Mouse (Mus musculus) heart, adult 8-10 months (tissue): ENCODE measurements around the gene Zfp316. TPM values are rescaled to one million over a fixed set of nuclear protein-coding genes. Genes with fewer than 3 reads are reported as not detected.

Source experiments
- DNase-seq: peaks from one replicate; pipeline ENCODE4 v3.0.0; 2022; ENCODE audit warnings: low spot score
- total RNA-seq, 4 experiments: library from RNA; stranded (reverse); gene quantifications; 2 replicates each; pipeline ENCODE4 v1.2.4; 2022

The Zfp316 gene
- total RNA-seq, 4 experiments from 2014 or later: 5.1 to 6.4 (median 5.5) TPM

- no peak for DNase-seq
Measured at GRCm38 (mm10) chr5:143284762-143285161, 14.9 kb upstream of the Zfp316 start.

DNA sequence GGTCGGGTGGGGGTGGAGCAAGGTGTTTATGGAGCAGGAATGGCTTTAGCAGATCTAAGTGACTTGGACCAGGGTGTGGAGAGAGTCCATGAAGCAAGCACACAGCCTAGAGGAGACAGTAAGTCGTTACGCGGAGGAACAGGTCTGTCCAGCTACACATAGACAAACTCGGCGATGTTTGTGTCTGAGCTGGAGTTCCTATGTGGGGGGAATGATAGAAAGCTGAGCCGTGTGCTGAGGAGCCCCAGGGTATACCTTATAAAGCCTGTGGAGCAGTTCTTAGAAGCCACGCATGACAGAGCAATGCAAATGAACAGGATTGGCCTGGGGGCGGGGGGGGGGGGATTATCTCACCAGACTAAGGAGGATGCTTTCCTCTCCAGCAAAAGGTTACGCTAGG is 9.4 kb upstream of the Zfp316 start:
- no peak for DNase-seq

DNA sequence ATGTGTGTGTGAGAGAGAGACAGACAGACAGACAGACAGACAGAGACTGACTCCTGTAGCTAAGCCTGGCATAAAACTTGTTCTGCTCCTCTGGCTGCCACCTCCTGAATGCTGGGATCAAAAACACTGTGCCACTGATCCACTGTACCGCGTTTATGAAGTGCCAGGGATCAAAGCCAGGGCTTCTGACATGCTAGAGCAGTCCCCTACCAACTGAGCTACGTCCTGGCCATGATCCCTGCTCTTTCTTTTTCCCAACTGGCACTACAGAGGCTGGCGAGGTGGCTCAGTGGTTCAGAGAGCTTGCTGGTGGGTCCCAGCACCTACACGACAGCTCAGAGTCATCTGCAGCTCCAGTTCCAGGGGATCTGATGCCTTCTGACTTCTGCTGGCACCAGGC is 5.9 kb upstream of the Zfp316 start:
- DNase-seq: no peak

DNA sequence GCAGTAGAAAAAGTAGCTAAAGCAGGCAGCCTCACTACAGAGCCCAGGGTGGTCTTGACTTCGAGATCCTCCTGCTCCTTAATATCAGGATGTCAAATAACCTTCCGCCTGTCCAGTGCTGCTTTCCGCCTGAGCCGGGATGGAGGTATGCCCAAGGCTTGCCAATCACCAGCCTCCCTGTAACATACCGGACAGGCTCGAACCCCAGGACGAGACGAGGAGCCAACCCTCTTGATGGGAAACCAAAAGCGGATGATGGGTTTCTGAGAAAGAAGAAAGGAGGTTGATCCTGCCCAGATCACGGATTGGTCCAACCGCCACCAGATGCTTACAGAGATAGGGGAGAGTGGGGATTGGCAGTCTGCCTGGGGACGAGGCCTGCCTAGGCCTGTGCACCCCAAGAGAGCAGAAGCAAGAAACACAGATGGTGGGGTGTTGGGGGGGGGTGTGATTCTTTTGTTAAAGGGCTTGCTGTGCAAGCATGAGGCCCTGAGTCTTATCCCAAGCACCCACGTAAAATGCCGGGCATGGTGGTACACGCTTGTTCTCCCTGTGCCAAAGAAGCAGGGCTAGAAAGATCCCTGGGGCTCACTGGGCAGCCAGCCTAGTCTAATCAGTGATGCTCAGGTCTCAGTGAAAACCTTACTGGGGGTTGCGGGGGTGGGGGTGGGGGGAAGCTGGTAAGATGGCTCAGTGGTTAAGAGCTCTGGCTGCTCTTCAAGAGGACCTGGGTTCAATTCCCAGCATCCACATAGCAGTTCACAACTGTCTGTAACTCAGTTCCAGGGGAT is 2.9 kb upstream of the Zfp316 start:
- DNase-seq: no peak

DNA sequence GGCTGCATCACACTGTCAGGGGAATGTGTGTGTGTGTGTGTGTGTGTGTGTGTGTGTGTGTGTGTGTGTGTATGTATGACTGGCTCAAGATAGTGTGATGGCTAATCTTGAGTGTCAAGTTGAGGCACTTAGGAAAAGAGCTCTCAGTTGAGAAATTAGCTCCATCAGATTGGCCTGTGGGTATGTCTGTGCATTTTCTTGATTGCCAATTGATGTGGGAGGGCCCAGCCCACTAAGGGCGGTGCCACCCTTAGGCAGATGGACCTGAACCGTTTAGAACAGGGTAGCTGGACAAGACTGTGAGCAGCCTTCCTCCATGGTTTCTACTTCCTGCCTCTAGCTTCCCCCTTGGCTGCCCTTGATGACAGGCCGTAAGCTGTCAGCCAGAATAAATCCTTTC is 2.3 kb upstream of the Zfp316 start:
- no peak for DNase-seq

DNA sequence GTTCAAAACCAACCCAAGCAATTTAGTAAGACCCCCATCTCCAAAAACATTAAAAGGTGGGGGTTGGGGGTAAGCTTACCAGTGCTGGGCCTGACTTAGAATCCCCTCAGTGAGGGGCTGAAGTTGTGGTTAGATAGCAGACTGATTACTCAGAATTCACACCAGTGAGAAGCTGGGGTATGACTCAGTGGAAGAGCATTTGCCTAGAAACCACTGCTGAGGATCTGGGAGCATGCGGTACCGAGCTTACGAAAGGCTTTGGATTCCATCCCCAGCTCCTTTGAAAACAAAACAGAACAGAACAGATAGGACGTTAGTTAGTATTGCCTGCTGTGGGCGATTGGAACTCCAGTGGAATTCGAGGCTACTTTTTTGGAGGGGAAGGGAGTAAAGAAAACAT is 1.8 kb upstream of the Zfp316 start:
- DNase-seq: peak; percentile 15

- DNase-seq: no peak
Measured at GRCm38 (mm10) chr5:143270151-143270519, 313 bp upstream of the Zfp316 start.

- DNase-seq: no peak
Measured at GRCm38 (mm10) chr5:143268985-143269362, 848 bp downstream of the Zfp316 start.

DNA sequence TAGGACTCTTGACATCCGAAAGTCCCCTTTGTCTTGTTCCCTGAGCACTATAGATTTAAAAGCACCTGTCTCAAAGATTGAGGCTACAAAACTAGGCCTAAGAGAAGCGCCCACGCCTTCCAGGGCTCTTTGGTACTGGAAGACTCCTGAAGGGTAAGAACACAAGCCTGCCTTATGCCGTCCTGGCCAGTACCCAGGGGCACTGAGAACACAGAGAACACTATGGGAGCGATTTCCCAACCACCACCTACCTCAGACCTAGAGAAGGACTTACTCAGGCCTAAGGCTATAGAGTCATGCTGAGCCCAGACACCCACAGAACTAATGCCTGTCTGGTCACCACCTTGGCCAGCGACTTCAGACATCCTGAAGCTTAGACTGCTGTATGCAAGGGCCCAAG is 3.0 kb downstream of the Zfp316 start:
- no peak for DNase-seq

DNA sequence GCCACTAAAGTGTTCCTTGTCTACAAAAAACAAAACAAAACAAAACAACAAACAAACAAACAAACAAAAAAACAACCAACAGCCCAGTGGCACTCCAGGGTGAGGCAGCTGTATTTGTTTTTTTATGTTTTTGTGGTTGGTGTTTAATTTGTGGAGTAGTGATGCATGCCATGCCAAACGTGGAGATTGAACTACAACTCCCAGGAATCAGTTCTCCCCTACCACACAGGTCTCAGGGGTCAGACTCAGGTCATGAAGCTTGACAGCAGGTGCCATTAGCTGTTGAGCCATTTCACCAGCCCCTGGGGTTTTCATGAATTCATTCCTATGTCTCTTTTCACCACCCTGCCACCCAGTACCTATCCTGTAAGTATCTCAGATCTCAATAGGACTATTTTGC is 4.4 kb downstream of the Zfp316 start:
- no peak for DNase-seq

- no peak for DNase-seq
Measured at GRCm38 (mm10) chr5:143264689-143265088, 5.1 kb downstream of the Zfp316 start.

GRCm38 (mm10) chr5:143261636-143262035 is 8.2 kb downstream of the Zfp316 start:
- DNase-seq: no peak

- DNase-seq: no peak
Measured at GRCm38 (mm10) chr5:143255802-143256201, 14.0 kb downstream of the Zfp316 start.

DNA sequence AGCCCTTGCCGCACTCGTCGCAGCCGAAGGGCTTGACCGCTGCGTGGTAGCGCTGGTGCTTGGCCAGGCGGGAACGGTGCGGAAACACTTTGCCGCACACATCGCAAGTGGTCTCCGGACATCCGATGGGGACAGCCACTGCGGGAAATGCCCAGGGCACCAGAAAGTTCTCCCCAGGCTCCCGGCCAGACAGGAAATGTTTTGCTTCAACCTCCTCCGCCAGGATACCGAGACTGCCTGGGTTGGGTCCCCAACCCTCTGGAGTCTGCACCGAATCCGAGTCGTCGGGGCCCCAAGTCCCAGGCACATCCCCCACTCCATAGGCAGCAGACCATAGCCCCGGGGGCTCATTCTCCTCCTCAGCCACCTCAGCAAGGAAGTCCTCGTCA is 14.7 kb downstream of the Zfp316 start:
- DNase-seq: no peak

DNA sequence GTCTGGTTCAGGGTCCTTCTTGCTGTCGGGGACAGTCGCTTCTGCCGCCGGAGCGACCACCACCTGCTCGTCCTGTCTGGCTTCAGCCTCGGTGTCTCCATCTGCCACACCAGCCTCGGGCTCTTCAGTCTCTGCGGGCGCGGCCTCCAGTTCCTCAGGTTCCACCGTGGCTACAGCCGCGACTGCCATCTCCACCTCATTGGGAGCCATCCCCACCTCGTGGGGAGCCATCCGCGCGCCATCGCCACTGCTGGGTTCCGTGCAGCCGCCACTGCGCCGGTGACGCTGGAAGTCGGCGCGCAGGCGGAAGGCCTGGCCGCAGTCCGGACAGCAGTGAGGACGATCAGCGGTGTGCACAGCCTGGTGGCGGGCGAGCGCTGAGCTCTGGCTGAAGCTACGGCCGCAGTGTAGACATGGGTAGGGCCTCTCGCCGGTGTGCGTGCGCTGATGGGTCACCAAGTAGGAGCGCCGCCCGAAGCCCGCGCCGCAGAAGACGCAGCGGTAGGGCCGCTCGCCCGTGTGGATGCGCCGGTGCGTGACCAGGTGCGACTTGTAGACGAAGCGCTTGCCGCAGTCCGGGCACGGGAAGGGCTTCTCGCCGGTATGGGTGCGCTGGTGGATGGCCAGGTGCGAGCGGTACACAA is 15.2 kb downstream of the Zfp316 start:
- no peak for DNase-seq

DNA sequence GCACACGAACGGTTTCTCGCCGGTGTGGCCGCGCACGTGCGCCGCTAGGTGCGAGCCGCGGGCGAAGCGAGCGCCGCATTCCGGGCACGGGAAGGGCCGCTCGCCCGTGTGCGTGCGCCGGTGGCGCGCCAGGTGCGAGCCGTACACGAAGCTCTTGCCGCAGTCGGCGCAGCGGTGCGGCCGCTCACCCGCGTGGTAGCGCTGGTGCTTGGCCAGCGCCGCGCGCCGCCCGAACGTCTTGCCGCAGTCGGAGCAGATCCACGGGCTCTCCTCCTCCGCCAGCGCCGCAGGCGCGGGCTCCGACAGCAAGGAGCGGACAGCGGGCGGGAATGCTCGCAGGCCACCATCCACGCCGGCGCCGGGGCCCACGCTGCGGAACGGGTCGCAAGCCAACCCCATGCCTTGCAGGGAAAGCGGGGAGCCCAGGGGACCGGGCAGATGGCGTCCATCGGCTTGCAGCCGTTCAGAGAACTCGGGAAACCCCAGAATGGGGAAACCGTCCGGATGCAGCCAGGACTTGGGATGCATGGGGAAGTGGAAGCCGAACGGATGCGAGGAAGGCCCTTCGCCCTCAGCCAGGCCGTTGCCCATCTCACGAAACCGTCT is 15.8 kb downstream of the Zfp316 start:
- DNase-seq: no peak

- no peak for DNase-seq
Measured at GRCm38 (mm10) chr5:143253186-143253880, 16.5 kb downstream of the Zfp316 start.

DNA sequence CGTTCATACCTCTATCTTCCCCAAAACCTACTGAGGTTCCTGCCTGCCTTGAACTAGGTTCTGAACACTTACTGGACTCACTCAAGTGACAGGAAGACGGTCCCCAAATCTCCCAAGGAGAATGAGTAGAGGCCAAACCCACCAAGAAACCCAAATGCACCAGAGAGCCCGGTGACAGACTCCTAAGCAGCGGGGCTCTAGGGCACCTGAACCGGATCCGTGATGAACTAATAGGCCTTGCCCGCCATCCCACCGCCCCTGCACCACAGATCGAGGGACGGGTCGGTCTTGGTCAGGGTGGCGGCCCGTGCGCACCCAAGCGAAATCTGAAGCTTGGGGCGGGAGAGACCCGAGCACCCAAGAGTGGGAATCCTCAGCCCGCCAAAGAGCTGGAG is 17.0 kb downstream of the Zfp316 start:
- DNase-seq: no peak

GRCm38 (mm10) chr5:143252039-143252438 is 17.8 kb downstream of the Zfp316 start:
- no peak for DNase-seq

GRCm38 (mm10) chr5:143244926-143245325 is 24.9 kb downstream of the Zfp316 start:
- no peak for DNase-seq

GRCm38 (mm10) chr5:143236036-143236435 is 33.8 kb downstream of the Zfp316 start:
- no peak for DNase-seq

DNA sequence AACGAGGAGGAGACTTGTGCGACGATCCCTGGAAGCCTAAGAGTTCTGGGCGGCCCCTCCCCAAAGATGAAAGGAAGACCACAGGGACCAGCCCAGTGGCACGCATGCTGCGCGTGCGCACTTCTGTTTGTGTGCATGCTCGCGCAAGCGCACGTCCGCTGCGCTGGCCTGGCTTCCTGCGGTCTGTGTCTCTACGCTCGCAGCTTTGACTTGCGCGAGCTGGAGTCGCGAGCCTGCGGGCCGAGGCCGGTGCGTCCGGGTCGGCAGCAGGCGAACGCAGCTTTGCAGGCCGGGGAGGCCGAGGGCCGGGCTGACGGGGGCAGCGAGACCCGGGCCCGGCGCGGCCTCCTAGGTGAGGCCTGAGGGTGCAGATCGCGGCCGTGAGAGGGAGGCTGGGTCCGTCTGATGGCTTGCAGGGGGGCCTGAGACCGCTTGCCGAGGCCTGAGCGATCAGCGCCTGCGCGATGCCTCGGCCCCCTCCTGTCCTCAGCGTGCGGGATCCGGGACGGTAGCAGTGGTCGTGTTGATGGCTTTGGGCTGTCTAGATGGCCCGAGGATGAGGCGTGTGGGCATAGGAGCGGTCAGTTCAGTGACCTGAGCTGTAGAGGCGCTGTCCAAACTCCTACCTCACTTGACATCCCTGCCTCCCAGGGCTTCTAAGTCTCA is 34.7 kb downstream of the Zfp316 start, which contains the start of gene Zfp12:
Gene Zfp12, plus strand, starts transcription at position 136 of the 666 bp plus-strand sequence.
- peak; percentile 95 for DNase-seq
